Mouse (Mus musculus): ENCODE results near the gene Cd1d1. TPM values are rescaled to one million over a fixed set of nuclear protein-coding genes. Genes with fewer than 3 reads are reported as not detected.

Gene Cd1d1
- total RNA-seq, 2 experiments from 2014 or later = 17.4 to 20.4 TPM

DNA sequence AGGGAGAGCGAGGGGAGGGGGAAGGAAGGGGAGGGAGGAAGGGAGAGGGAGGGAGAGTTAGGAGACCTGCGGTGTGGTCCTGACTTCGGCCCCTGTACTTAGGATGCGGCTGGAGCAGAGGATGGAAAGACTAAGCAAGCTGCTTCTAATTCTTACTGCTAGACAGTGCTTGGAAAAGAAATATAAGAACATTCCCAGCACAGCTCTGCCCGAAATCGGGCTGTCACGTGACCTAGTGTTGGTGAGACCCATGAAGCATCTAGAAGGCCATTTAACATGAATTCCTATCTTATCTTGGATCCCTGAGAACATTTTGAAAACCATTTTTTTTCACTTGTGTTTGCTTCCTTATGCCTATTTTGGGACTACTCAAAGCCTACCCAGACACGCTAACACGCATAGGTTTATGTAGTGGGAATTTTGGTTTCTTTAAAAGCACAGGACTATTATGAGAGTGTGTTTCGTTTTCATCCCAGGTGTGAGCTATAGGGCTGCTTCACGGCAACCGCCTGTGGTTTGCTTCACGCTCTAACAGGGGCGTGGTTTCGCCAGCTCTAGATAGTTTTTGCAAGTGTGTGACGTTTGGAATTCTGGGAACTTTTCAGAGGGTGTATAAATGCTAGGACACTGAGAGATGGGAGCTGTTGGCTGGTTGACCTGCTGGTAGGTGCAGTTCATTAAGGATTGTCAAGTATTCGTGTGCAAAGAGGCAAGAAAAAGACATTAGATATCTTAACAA lies 38.4 kb downstream of the Cd1d1 start:
- DNase-seq = no peak

DNA sequence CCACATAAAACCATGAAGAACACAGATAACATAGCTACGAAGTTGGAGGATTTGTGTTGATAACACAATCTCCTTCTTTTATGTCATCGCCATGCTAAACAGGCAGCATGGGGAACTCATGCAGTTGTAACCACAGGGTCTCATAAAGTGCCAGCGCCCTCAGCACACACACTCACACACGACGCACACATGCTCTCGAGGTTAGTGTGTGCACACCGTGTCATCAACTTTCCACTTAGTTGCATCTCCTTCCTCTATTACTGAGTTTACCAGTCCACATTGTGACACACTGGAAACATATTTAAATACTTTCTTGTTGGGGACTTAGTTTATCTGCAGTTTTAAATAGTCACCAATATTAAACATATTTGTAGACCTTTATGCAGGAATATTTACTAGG lies 40.2 kb downstream of the Cd1d1 start:
- DNase-seq = no peak

DNA sequence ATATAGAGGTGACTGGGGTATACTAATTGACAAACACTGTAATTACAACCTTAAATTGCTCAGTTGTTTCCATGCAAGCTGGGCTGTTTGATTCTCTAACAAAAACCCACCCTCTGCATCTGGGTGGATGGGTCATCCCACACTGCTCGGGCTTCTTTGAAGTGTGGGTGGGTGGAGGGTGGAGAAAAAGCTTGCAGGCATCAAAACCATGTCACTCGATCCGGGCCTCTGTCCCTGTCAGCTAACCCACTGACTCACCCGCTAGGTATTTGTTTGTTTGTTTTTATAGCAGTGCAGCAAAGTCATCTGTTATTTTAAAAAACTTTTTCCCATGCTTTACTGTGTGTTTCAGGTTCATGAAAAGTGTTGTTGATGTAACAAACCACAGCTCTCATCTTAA lies 43.9 kb downstream of the Cd1d1 start:
- no peak for DNase-seq

DNA sequence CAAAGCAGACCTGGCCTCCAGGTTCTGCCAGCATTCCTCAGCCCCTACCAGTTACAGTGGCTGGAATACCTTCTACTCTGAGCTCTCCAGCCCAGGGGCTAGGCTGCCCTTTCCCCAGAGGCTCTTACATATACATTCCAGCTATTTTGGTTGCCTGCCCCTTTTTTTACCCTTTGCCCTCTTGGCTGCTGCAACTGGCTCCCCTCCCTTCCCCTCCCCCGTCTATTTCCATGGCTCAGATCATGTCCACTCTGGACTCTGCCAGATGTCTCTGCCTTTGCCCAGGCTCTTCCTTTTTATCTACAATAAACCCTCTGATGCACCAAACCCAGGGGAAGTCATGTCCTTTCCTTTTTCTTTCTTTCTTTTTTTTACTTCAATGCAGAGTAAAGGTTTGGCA lies 44.7 kb downstream of the Cd1d1 start:
- no peak for DNase-seq

DNA sequence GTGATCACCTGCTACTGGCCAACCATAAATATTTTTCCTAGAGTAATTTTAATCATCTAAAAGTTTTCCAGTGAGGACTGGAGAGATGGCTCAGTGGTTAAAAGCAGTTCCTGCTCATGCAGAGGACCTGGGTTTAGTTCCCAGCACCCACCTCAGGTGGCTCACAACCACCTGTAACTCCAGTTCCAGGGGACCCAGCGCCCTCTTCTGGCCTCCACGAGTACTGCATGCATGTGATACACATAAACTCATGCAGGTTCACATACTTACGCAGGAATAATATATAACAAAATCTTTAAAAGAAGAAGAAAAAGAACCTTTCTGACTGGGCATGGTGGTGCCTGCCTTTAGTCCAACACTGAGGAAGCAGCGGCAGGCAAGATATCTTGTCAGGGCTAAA lies 45.4 kb downstream of the Cd1d1 start:
- DNase-seq = no peak

DNA sequence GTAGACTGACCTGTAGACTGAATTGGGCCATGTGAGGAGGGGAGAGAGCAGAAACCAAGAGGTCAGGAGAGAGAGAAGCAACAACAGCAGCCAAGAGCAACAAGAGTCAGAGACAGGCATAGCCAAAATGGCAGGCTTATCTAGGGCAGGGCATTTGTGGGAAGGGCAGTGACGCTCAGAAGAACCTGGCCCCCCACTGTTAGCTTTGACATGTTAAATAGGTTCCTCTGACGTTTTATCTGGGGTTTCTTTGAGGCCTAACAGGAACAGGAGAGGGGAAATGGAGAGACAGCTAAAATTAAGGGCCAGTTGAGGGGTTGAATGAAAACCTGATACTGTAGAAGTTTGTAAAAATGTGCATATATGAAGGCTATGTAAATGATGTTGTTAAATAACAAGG lies 48.6 kb downstream of the Cd1d1 start:
- no peak for DNase-seq

Other genes starting within 250 kb of the Cd1d1 start
- 1 to 10 TPM; 8.2 to 8.8 TPM for gene Dclk2, start 78.6 kb downstream of the Cd1d1 start, total RNA-seq (2021)
- 10 to 100 TPM; 19.5 to 19.6 TPM for gene Kirrel, start 175.3 kb upstream of the Cd1d1 start, total RNA-seq (2021)